Mouse (Mus musculus) CH12.LX (cell line): ENCODE results near the gene Ap5b1. TPM values are rescaled to one million over a fixed set of nuclear protein-coding genes. Genes with fewer than 3 reads are reported as not detected.

Experiments
- DNase-seq: peaks from one replicate; pipeline ENCODE4 v3.0.0-alpha.2; 2013; ENCODE audit errors: extremely low read depth
- H3K27ac ChIP-seq: 2 replicates; pipeline ENCODE4 v1.5.1; 2012; ENCODE audit warnings: low read depth, mild to moderate bottlenecking, control low read depth, moderate library complexity; ENCODE audit not compliant: insufficient read depth
- H3K27me3 ChIP-seq: replicated peaks from 2 replicates; pipeline ENCODE3; 2012; ENCODE audit warnings: inconsistent platforms
- H3K36me3 ChIP-seq, 2 experiments: replicated peaks in 1 of 2; 2 replicates each; pipeline versions ENCODE3 to v1.6.1; 2012; ENCODE audit warnings: inconsistent platforms in 1 of 2, low read length in 1 of 2, mild to moderate bottlenecking in 1 of 2, mixed read lengths in 1 of 2, moderate library complexity in 1 of 2; ENCODE audit not compliant: control insufficient read depth in 1 of 2, insufficient read depth in 1 of 2
- H3K4me1 ChIP-seq, 2 experiments: 2 replicates each; pipeline ENCODE4 v1.6.1; 2012; ENCODE audit warnings: inconsistent platforms in 1 of 2, moderate library complexity in 1 of 2; ENCODE audit not compliant: insufficient read depth in 2 of 2, control insufficient read depth in 1 of 2
- H3K4me2 ChIP-seq: 2 replicates; pipeline ENCODE4 v1.6.1; 2012; ENCODE audit warnings: low read depth, mild to moderate bottlenecking, control low read depth; ENCODE audit not compliant: poor library complexity, insufficient read depth, severe bottlenecking
- H3K4me3 ChIP-seq, 3 experiments: fragments of 150-350 bp in 1 of 3; sonication (generic) in 1 of 3; replicated peaks in 1 of 3; 2 replicates each; pipeline versions ENCODE3 to v1.5.1; 2011 to 2012; ENCODE audit warnings: low read depth in 2 of 3, low read length in 2 of 3, mild to moderate bottlenecking in 2 of 3, moderate library complexity in 2 of 3, control low read depth in 1 of 3, improper control_type of control experiment in 1 of 3, inconsistent platforms in 1 of 3, mixed read lengths in 1 of 3; ENCODE audit not compliant: poor library complexity in 1 of 3
- H3K79me2 ChIP-seq: replicated peaks from 2 replicates; pipeline ENCODE4 v1.6.1; 2012; ENCODE audit warnings: mild to moderate bottlenecking, moderate library complexity; ENCODE audit not compliant: control insufficient read depth, poor library complexity, insufficient read depth, severe bottlenecking; ENCODE audit errors: extremely low read depth
- H3K9ac ChIP-seq: 2 replicates; pipeline ENCODE4 v1.6.1; 2012; ENCODE audit warnings: low read depth, mild to moderate bottlenecking, control low read depth, moderate library complexity; ENCODE audit not compliant: insufficient read depth
- H3K9me3 ChIP-seq: replicated peaks from 2 replicates; pipeline ENCODE3; 2012; ENCODE audit warnings: low read length, inconsistent platforms, mixed read lengths
- CTCF ChIP-seq, 2 experiments: IDR thresholded peaks in 1 of 2; conservative IDR thresholded peaks in 1 of 2; 2 replicates each; pipeline ENCODE4 v1.5.1; 2011 to 2012; ENCODE audit warnings: low read depth in 2 of 2, low read length in 2 of 2, improper control_type of control experiment in 1 of 2, inconsistent platforms in 1 of 2, mild to moderate bottlenecking in 1 of 2, moderate library complexity in 1 of 2
- E2F4 ChIP-seq: IDR thresholded peaks from 2 replicates; pipeline ENCODE4 v1.6.1; 2011; ENCODE audit warnings: low read depth, low read length, improper control_type of control experiment; ENCODE audit not compliant: insufficient replicate concordance
- GABPA ChIP-seq: IDR thresholded peaks from 2 replicates; pipeline ENCODE4 v1.6.1; 2012; ENCODE audit warnings: low read depth, low read length, improper control_type of control experiment, inconsistent platforms; ENCODE audit not compliant: insufficient replicate concordance
- IRF4 ChIP-seq: IDR thresholded peaks from 2 replicates; pipeline ENCODE4 v1.6.1; 2014; ENCODE audit warnings: low read depth, mild to moderate bottlenecking, inconsistent platforms, low read length, improper control_type of control experiment
- KAT2A ChIP-seq: IDR thresholded peaks from 2 replicates; pipeline ENCODE4 v1.6.1; 2012; ENCODE audit warnings: low read length, improper control_type of control experiment, inconsistent platforms; ENCODE audit not compliant: insufficient replicate concordance
- MAX ChIP-seq: IDR thresholded peaks from 2 replicates; pipeline ENCODE4 v1.6.1; 2011; ENCODE audit warnings: low read length, improper control_type of control experiment
- MAZ ChIP-seq: IDR thresholded peaks from 2 replicates; pipeline ENCODE4 v1.6.1; 2012; ENCODE audit warnings: low read depth, mild to moderate bottlenecking, inconsistent platforms, low read length, improper control_type of control experiment, moderate library complexity
- MYC ChIP-seq: IDR thresholded peaks from 2 replicates; pipeline ENCODE4 v1.6.1; 2011; ENCODE audit warnings: low read depth, mild to moderate bottlenecking, improper control_type of control experiment, low read length
- NELFE ChIP-seq: IDR thresholded peaks from 2 replicates; pipeline ENCODE4 v1.6.1; 2011; ENCODE audit warnings: low read depth, low read length, improper control_type of control experiment
- NRF1 ChIP-seq: IDR thresholded peaks from 2 replicates; pipeline ENCODE4 v1.6.1; 2014; ENCODE audit warnings: low read depth, mild to moderate bottlenecking, inconsistent platforms, low read length, improper control_type of control experiment, moderate library complexity
- PAX5 ChIP-seq: IDR thresholded peaks from 2 replicates; pipeline ENCODE4 v1.6.1; 2012; ENCODE audit warnings: low read length, inconsistent platforms, mixed read lengths
- RAD21 ChIP-seq: IDR thresholded peaks from 2 replicates; pipeline ENCODE4 v1.6.1; 2011; ENCODE audit warnings: low read depth, mild to moderate bottlenecking, low read length, improper control_type of control experiment, moderate library complexity
- RCOR1 ChIP-seq: conservative IDR thresholded peaks from 2 replicates; pipeline ENCODE4 v1.6.1; 2012; ENCODE audit warnings: low read depth, mild to moderate bottlenecking, inconsistent platforms, low read length, improper control_type of control experiment
- SMC3 ChIP-seq: IDR thresholded peaks from 2 replicates; pipeline ENCODE4 v1.6.1; 2011; ENCODE audit warnings: low read depth, low read length, improper control_type of control experiment
- TBP ChIP-seq: conservative IDR thresholded peaks from 2 replicates; pipeline ENCODE4 v1.6.1; 2011; ENCODE audit warnings: low read depth, low read length, improper control_type of control experiment
- UBTF ChIP-seq: IDR thresholded peaks from 2 replicates; pipeline ENCODE4 v1.6.1; 2012; ENCODE audit warnings: low read depth, mild to moderate bottlenecking, inconsistent platforms, low read length, improper control_type of control experiment, moderate library complexity
- USF1 ChIP-seq: IDR thresholded peaks from 2 replicates; pipeline ENCODE4 v1.6.1; 2014; ENCODE audit warnings: low read depth, mild to moderate bottlenecking, inconsistent platforms, low read length, improper control_type of control experiment
- ZKSCAN1 ChIP-seq: IDR thresholded peaks from 2 replicates; pipeline ENCODE4 v1.6.1; 2012; ENCODE audit warnings: low read depth, inconsistent platforms, low read length, improper control_type of control experiment, borderline replicate concordance
- dilution Hi-C: fragments of 300-500 bp; cut with MboI; formaldehyde crosslinking; loops from 2 replicates; pipeline ENCODE4 v1.14.3; 2020; ENCODE audit warnings: low sequenced_read_pairs; ENCODE audit not compliant: extremely low pct_unique_long_range_greater_than_20kb, extremely low pct_ligation_motif_present
- in situ Hi-C: fragments of 300-500 bp; cut with MboI; formaldehyde crosslinking; loops from 3 replicates; pipeline ENCODE4 v1.14.3; 2019; ENCODE audit warnings: low sequenced_read_pairs, low pct_ligation_motif_present, low pct_unique_long_range_greater_than_20kb, mixed read lengths
- polyA plus RNA-seq: library from polyadenylated mRNA; unstranded; fragments of >175 nt; gene quantifications from 2 replicates; pipeline ENCODE4 v1.2.1, GENCODE M21; 2012; ENCODE audit warnings: low read depth; ENCODE audit not compliant: insufficient read length
- total RNA-seq, 2 experiments: library from RNA; depleted of rRNA; stranded (reverse); fragments of 300-350 nt in 1 of 2; fragments of >200 nt in 1 of 2; gene quantifications; 2 replicates each; pipeline ENCODE4 v1.2.3; 2012 to 2014

The Ap5b1 gene
- total and polyA plus RNA-seq, 3 experiments = 3.6 to 9.6 (median 8.5) TPM

- peak; percentile 92 for DNase-seq
- no peaks in the 10 kb centered on the region for H3K9me3 ChIP-seq
- peaks cover 7 to 22% of the 10 kb centered on the region in 2 experiments for H3K4me1 ChIP-seq
- dilution Hi-C loops = no loop called here
- H3K36me3 ChIP-seq = peaks cover 26 to 34% of the 10 kb centered on the region in 2 experiments
- H3K4me3 ChIP-seq = peak overlapping the region; percentile 73 to 87 (median 78)
- TF ChIP-seq TBP (0 out of 2 replicates have a peak, but pooled peaks have one; percentile 20), NELFE (0 out of 2 replicates have a peak, but pooled peaks have one; percentile 46), ZKSCAN1 (no peak), IRF4 (0 out of 2 replicates have a peak, but pooled peaks have one; percentile 2), SMC3 (peak; percentile 63), MAX (0 out of 2 replicates have a peak, but pooled peaks have one; percentile 50), CTCF (conservative IDR thresholded peaks at IDR 0.05 in 1 of 2, IDR thresholded peaks at IDR 0.05 in 1 of 2; ENCODE audit: low read depth in 2 of 2, low read length in 2 of 2) (peak; percentile 61 to 89), RAD21 (peak; percentile 46), KAT2A (no peak), UBTF (0 out of 2 replicates have a peak, but pooled peaks have one; percentile 3), USF1 (no peak)
- H3K27me3 ChIP-seq = peaks cover 32% of the 10 kb centered on the region
- in situ Hi-C loops = no loop called here
- peak overlapping the region; percentile 94 for H3K27ac ChIP-seq
- peak overlapping the region; percentile 88 for H3K9ac ChIP-seq
- 0 out of 2 replicates have a peak, but pooled peaks cover 5% of the 10 kb centered on the region for H3K79me2 ChIP-seq
- H3K4me2 ChIP-seq = peak overlapping the region; percentile 98
These were observed 780 bp downstream of the Ap5b1 start for GRCm38 (mm10) chr19:5568470-5569140.

- Histone ChIP-seq H3K27ac (no peak overlapping the region), H3K9ac (no peak overlapping the region), H3K36me3 (peaks cover 26 to 34% of the 10 kb centered on the region in 2 experiments), H3K9me3 (no peaks in the 10 kb centered on the region), H3K79me2 (0 out of 2 replicates have a peak, but pooled peaks cover 5% of the 10 kb centered on the region), H3K4me2 (no peak overlapping the region), H3K4me1 (peaks cover 7 to 22% of the 10 kb centered on the region in 2 experiments), H3K27me3 (peaks cover 24% of the 10 kb centered on the region), H3K4me3 (no peak overlapping the region)
- in situ Hi-C loops = no loop called here
- DNase-seq = no peak
- no peak for TF ChIP-seq E2F4
- TF ChIP-seq CTCF (conservative IDR thresholded peaks at IDR 0.05 in 1 of 2, IDR thresholded peaks at IDR 0.05 in 1 of 2; ENCODE audit: low read depth in 2 of 2, low read length in 2 of 2) = no peak
- no peak for TF ChIP-seq RCOR1
- no peak for TF ChIP-seq MYC
- TF ChIP-seq MAZ = no peak
- no peak for TF ChIP-seq IRF4
- no peak for TF ChIP-seq GABPA
- no peak for TF ChIP-seq PAX5
- no peak for TF ChIP-seq NRF1
- dilution Hi-C loops = no loop called here
These were observed 1.7 kb downstream of the Ap5b1 start for GRCm38 (mm10) chr19:5569521-5569920.
